Mouse (Mus musculus) heart, adult 11 months (tissue): ENCODE measurements around the gene Ppcs.
A peak's percentile ranks its signal among the peaks of the same experiment; 100 is the strongest.

ENCODE experiments used
- DNase-seq: peaks from one replicate; pipeline ENCODE4 v3.0.0; 2022

The Ppcs gene

DNA sequence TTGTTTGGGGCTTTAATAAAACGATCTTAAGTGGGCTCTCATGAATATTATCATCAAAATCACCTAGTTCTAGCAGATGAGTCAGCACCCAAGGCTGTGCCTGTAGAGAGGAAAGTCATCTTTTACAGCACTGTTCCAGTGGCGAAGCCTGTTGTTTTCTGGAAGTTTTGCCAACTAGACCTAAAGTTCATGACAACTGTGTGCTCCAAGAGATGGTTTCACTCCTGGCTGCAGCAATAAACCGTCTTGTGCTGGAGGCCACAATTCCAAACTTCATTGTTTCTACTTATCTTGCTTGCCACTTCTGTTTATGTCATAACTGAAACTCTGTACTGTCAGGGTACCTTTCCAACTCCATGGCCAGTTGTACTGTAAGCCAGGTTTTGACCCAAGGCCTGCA is 5.0 kb downstream of the Ppcs start:
- DNase-seq: peak; percentile 71

GRCm38 (mm10) chr4:119415072-119415753 is 7.0 kb downstream of the Ppcs start, which contains the start of gene Ccdc30:
Gene Ccdc30, minus strand, starts transcription at chr4:119415521.
- peak; percentile 99 for DNase-seq

- DNase-seq: peak; percentile 85
Observed at GRCm38 (mm10) chr4:119412791-119413190, 9.4 kb downstream of the Ppcs start.

DNA sequence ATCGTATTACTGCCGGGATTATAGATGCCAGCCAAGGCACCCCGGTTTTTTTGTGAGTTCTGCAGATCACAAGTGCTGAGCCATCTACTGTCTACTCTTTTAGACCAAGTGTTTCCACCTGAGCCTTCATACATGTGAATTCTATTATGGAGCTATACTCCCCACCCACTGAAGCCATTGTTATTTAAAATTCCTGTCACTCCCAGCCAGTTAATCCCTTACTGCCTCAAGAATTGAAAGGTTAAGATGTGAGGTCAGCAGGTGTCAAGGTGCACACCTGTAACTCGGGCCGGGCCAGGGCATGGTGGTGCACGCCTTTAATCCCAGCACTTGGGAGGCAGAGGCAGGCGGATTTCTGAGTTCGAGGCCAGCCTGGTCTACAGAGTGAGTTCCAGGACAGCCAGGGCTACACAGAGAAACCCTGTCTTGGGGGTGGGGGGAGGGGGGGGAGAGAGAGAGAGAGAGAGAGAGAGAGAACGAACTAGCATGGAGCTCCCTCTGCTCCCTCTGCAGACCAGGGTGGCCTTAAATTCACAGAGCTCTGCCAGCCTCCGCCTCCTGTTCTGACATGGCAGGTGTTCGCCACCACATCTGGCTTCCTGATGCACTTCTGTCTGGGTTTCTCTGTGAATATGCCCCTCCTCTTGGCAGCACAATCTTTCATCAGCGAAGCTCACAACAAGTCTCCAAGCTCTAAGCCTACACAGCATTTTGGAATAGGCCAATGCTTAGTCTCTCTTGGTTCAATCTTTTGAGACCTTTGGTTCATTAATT is 10.2 kb downstream of the Ppcs start:
- DNase-seq: peak; percentile 80

DNA sequence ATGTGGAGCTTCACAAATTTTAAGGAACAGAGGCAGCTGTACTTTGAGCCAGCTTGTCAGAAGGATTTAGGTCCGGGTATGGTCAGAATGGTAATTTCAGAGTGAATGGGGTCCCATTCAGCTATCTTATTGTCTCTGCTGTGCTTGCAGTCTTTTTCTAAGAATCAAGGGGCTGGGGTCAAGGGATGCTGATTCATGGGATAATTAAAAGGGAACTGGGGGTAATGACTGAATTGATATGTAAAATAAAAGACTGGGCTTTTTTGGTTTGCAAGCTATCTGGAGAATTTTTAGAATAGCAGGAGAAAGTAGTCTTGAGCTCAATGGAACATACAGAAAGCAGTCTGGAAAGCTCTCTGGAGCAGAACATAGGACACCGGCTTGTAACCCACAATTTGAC is 18.8 kb downstream of the Ppcs start:
- DNase-seq: no peak

DNA sequence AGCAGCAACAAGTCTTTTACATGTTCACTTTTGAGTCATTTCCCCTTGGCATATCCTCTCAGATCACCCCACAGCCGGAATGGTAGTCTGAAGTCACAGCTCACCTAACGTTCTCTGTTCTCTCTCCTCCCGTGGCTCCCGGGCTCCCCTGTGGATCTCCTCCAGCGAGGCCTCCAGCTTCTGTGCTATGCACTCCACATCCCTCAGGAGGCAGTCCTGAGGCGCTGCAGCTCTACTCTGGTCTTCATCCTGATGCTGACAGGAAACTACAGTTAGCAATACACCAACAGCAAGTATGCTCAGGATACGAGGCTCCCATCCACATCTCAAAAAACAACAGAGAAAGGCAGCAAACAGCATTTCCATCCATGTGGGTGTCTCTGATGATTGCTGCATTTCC is 21.3 kb downstream of the Ppcs start:
- no peak for DNase-seq

DNA sequence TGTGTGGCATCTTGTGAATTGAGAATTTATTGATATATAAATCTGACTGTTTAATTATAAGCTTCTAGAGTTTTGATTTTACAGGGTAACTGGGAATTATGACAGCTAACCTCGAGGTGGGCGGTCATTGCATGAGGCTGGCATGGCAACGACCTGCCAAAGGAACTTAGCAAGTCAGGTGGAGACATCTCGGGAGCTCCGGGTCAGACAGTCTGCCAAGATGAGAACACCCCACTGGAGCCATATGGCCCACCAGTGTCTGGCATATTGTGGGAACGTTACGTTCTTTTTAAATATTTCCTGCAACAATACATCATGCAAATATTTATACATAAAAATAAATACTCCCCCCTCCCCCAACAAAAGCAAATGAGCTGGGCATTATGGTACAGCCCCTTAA is 23.5 kb downstream of the Ppcs start:
- no peak for DNase-seq

GRCm38 (mm10) chr4:119390369-119390768 is 31.9 kb downstream of the Ppcs start:
- no peak for DNase-seq

GRCm38 (mm10) chr4:119389184-119389583 is 33.0 kb downstream of the Ppcs start:
- no peak for DNase-seq

- DNase-seq: peak; percentile 65
Observed at GRCm38 (mm10) chr4:119381471-119382190, 40.6 kb downstream of the Ppcs start.

GRCm38 (mm10) chr4:119369460-119369859 is 52.8 kb downstream of the Ppcs start:
- DNase-seq: no peak
